Mouse (Mus musculus): ENCODE measurements around the gene Kpna1.
"Not testable (repeated sequence)": the region's sequence is repeated elsewhere in the genome, so short reads cannot be mapped to it uniquely, and the experiment has no call there.

Gene Kpna1

DNA sequence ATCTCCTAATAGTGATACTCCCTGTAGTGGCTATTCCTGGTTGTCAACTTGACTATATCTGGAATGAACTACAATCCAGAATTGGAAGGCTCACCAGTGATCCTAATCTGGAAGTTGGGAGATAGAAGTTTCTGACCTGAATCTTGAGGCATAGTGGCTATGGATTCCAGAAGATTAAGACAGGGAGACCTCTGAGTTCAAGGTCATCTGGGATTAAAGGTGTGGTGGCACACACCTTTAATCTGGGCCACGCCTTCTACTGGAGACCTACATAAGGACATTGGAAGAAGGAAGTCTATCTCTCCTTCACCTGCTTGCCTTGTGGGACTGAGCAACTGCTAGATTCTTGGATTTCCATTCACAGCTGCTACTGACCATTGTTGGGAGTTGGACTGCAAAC lies at the start of gene Kpna1:
Kpna1 (plus strand) TSS at position 301 of the 400 bp plus-strand sequence.
- not testable (repeated sequence) for DNase-seq (ENCODE audit: low spot score)

DNA sequence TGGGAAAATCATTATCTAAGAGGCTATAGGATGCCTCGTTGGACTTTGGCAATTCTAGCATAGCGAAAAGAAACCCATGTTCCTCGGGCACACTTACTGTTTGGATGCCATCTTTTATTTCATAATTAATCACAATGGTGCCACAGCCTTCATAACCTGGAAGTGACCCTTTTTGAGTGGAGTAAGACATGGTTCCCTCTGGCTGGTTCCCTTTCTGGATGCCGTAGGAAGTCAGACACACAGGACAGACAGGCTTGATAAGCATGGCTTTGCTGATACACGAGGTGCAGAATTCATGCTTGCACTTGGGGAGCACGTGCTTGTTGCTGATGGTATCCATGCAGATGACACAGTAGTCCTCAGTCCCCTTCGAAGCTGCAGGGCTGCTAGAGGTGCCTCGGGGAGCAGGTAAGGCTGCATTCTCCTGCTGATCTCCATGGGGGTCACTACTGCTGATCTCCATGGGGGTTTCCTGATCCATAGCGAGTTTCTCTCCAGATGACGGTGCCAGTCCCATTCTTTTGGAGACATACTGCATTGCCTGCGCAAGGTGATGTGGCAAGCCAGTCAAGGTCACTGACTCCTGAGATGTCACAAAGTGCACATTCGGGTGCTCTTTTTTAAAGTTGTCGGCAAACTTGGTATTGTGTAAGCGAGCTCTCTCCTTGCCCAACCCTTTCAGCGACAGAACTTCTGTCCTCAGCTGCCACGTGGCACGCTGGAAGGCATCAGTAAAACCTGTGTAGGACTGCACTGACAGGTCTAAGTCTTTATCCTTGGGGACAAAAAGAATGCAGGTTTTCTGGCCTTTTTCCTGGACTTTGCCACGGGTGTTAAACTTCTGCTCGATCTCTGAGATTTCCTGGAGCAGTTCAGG lies 46.1 kb upstream of the Kpna1 start:
- no peak for DNase-seq (ENCODE audit: low spot score)

DNA sequence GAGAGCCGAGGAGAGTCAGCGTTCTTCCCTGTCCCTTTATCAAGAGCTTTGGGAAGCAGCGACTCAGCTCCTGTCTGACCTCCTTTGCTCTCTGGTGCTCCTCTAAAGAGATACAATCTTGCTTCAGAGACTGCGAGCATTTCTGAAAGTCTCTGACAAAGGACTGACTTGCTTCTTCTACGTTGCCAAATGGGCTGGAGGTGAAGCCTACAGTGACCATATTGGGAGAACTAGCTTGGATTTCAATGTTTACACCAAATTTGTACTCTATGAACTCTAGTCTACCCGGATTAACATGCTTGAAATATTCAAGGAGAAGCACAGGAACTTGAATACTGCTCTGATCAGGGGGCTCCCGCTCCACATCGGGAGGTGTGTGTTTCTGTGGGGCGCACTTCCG lies 45.4 kb upstream of the Kpna1 start:
- no peak for DNase-seq (ENCODE audit: low spot score)

DNA sequence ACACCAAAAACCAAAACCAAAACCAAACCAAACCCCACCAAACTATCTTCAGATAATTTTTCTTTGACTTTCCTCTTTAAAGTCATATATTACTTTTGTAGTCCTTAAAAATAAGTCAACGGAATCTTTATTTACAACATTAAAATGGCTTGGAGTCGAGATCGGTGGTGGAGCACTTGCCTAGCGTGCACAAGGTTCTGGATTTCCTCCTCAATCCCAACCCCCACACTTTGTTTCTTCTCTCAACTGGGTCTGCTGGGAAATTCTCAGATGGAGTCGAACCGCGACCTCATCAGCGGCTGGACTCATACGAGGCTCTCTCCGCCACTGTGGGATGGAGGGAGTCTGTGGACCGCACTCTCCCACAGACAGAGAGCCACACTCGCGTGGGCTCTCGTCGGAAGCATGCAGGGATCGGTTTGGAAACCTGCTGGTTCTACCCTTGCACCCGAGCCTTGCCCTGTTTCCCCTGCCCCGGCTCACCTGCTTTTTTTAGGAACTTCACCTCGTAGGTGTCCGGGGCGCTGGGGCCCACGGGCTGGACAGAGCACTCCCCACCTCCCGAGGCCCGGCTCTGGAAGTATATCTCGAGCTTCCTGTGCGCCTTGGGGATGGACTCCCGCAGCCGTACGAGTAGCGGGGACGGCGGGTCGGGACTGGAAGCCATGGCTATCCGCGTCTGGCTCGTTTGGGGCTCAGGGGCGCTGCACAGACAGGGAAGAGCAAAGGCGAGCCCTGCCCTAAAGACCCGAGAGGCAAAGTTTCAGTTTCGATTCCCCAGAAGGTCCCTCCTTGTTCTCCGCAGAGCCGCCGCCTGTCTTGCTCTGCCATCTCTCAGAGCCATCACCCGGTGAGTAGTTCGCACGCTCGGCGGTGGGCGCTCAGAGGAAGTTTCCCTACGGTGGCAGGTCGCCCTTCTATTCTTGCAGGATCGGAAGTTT lies 40.1 kb upstream of the Kpna1 start, which contains the start of the genes Parp9 and Dtx3l:
Parp9 (plus strand) TSS at position 260 of the 941 bp plus-strand sequence.
Dtx3l (minus strand) TSS at position 941 of the 941 bp plus-strand sequence.
- DNase-seq (ENCODE audit: low spot score) = peak; percentile 61

DNA sequence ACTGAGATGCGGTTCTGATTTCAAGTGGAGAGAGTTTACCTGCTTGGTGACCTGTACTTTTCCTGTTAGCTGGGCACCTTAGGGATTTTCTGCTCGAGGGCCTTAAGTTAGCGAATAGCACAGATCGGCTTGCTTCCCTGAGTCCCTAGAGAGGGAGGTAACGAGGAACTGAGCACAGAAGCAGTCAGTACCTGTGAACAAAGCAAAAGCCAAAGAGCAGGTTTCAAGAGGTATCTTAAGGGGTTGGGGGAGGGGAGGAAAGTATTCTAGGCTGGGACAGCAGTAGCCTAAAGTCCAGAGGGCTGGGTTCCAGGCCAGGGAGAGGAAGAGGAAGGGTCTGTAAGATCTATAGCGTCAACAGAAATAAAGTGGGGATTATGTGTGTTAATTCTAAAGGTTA lies 39.3 kb upstream of the Kpna1 start:
- DNase-seq (ENCODE audit: low spot score) = peak; percentile 11

DNA sequence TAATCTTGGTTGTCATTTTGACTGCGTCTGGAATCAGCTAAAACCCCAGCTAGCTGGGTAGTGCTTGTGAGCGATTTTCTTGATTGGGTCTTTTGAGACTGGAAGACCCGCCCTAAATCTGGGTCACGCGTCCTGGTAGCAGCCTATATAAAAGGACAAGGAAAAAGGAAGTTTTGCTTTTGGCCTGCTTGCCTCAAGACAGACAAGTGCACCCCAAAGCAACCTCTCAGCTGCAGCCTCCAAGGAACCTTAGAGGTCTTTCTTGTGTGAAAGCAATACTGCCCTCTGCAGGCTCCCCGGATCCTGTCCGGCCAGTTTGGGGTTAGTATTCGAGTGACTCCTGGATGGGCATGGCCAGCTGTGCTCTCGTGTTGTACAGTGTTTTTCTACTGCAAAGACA lies 38.9 kb upstream of the Kpna1 start:
- peak; percentile 89 for DNase-seq (ENCODE audit: low spot score)

DNA sequence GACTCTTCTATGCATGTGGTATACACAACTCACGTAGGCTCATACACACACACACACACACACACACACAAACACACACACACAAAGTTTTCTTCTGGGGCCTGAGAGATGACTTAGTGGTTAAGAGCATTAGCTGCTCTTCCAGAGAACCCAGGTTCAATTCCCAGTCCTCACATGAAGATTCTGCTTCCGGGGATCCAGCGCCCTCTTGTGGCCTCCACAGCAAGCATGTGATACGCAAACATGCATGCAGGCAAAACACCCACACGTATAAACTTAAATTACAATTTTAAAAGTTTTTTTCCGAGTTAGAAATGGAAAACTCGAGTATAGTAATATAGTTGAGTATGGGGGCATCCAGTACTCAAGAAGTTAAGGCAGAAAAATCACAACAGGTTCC lies 37.2 kb upstream of the Kpna1 start:
- no peak for DNase-seq (ENCODE audit: low spot score)

DNA sequence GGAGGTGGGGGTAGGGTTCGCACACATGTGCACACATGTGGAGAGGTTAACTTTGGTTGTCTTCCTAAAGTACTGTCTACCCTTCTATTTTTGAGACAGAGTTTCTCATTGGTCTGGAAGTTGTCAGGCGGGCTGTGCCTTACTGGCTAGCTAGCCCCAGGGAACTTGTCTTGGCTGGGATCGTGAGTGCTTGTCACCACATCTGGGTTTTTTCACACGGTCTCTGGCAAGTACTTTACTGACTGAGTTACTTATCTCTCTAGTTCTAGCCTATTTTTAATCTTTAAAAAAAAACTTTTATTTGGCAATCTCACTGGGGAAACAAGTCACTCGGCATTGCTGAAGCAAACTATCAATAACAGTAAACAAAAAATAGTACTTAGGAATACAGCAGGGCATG lies 29.3 kb upstream of the Kpna1 start:
- DNase-seq (ENCODE audit: low spot score) = no peak

DNA sequence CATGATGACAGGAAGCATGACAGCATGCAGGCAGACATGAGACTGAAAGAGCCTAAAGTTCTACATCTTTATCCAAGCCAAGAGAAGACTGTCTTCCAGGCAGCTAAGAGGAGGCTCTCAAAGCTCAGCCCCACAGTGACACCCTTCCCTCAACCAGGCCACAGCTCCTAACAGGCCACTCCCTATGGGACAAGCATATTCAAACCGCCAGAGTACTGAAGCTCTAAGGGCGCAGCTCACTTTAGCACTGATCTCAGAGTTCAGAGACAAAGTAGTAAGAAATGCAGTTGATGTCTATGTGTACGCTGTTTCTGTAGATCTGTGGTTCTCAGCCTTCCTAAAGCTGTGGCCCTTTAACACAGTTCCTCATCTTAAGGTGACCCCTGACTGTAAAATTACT lies 27.3 kb upstream of the Kpna1 start:
- no peak for DNase-seq (ENCODE audit: low spot score)

DNA sequence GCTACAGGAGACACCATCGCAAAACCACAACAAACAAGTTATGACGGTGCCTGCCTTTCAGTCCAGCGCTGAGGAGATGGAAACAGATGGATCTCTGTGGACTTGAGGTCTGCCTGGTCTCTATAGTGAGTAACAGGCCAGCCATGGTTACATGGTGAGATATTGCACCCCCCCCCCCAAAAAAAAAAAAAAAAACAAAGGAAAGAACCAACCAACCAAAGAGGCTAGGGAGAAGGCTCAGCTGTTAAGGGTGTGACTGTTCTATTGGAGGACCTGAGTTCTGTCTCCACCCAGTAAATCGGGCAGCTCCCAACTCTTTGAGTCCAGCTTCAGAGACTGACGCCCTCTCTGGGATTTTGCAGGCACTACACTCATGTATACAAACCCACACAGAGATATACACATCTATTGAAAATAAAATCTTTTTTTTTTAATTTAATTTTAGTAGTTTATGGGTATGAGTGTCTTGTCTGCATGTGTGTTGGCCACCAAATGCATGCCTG lies 25.9 kb upstream of the Kpna1 start:
- DNase-seq (ENCODE audit: low spot score) = no peak

DNA sequence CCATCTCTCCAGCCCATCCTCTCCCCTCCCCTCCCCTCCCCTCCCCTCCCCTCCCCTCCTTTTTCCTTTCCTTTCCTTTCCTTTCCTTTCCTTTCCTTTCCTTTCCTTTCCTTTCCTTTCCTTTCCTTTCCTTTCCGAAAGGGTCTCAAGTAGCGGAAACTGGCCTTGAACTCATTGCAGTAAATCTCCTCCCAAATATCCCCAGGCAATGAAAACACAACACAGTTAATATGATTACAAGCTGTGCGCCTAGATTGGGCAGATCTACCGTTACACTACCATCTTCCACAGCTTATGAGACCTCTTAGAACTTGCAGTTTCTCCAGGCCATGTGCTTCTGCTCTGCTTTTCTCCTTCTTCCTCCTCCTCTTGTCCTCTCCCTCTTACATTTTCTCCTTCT lies 12.6 kb upstream of the Kpna1 start:
- DNase-seq (ENCODE audit: low spot score) = not testable (repeated sequence)

DNA sequence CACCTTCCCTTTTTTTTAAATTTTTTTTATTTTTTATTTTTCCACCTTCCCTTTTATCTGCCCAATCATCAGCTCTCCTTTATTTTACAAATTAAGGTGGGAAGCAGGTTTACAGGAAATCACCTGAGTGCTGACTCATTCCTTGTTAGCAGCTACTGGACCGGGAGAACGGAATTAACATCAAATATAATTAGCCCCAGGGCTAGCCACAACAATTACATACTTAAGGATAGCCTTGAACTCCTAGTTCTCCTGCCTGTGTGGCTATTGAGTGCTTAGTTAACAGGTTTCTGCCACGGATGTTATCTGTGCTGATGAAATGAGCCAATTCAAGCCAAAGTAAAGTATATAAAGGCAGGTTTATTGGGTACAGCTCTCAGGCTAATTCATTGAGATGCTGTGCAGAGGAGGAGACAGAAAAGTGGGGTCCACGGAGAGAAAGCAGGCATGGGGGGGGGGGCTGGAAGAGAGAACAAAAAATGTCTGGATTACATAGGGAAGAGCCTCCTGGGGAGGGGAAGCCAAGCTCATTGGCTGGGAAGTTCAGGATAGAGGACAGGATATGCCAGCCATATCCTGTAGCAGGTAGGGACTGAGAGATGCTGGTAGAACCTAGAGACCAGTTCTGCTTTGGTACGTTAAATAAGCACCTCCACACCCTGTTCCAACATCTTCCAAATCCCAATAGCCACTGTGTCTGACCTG lies 12.0 kb upstream of the Kpna1 start:
- no peak for DNase-seq (ENCODE audit: low spot score)

DNA sequence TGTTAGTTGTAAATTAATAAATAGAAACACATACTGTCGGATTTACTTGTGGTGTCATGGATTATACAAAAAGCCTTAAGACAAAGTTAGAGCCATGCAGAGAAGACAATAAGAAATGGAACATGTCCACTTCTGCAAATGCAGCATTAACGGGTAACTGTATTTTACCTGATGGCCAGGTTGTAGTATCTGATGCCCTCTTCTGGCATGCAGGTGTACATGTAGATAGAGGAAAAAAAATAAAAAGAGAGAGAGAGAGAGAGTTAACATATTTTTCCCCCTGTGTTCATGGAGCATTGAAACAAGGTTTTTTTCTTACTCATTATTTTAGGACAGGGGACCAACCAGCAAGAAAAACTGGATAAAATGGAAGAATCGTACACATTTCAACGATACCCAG lies 11.2 kb upstream of the Kpna1 start:
- DNase-seq (ENCODE audit: low spot score) = no peak

DNA sequence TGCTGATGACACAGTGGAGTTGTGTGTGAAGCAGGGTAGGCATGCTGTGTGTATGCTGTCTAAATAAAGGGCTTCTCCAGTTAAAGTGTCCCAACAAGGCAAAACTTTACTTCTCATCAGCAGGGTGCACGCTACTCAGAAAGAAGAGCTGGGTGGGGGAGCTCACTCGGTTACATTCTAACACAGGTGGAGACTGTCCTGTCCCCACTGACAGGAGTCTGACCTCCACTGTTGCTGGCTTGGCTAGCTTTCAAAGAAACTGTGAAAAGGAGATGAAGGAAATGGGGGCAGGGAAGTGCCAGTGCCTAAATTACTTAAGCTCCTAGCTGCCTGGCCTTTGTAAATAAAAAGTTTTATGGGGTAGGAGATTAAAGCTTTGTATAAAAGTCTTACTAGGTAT lies 10.4 kb upstream of the Kpna1 start:
- DNase-seq (ENCODE audit: low spot score) = no peak

DNA sequence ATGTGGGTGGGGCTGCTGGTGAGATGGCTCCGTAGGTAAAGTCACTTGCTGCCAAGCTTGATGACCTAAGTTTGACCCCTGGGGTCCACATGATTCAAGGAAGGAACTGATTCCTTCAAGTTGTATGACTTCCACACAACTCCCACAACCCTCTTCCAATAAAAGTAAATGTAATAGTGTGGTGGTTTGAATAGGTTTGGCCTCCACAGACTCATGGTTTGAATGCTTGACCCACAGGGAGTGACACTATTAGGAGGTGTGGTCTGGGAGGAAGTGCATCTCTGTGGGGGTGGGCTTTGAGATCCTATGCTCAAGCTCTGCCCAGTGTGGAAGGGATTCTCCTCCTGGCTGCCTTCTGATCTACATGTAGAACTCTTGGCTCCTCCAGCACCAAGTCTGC lies 4.5 kb upstream of the Kpna1 start:
- no peak for DNase-seq (ENCODE audit: low spot score)

DNA sequence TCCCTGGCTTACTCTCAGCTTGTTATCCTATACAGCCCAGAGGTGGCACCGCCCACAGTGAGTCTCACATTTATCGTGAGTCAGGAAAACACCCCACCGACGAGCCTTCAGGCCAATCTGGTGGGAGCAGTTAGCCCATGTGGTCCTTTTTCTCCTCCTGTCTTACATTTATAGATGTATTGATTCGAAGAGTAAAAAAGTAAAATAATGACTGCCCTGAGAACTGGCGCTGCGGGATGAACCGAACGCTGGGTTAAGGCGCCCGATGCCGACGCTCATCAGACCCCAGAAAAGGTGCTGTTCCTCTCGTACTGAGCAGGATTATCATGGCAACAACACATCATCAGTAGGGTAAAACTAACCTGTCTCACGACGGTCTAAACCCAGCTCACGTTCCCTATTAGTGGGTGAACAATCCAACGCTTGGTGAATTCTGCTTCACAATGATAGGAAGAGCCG lies 2.8 kb downstream of the Kpna1 start:
- peak; percentile 100 for DNase-seq (ENCODE audit: low spot score)

DNA sequence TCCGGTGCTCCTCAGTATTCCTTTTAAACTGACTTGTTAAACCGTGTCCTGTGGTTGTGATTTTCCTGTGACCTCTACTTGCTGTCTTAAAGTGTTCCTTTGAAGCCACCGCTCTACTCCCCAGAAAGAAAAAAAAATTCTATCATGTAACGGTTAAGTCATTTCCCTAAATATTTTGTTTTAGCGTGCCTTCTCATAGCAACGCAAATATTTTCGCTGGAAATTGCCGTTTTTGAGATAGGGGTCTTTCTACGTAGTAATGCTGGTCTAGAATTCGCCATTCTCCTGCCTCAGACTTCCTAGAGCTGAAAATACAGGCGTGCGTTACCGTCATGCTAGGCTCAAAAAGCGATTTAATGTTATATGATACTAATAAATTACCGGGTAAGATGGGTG lies 4.0 kb downstream of the Kpna1 start:
- DNase-seq (ENCODE audit: low spot score) = no peak

DNA sequence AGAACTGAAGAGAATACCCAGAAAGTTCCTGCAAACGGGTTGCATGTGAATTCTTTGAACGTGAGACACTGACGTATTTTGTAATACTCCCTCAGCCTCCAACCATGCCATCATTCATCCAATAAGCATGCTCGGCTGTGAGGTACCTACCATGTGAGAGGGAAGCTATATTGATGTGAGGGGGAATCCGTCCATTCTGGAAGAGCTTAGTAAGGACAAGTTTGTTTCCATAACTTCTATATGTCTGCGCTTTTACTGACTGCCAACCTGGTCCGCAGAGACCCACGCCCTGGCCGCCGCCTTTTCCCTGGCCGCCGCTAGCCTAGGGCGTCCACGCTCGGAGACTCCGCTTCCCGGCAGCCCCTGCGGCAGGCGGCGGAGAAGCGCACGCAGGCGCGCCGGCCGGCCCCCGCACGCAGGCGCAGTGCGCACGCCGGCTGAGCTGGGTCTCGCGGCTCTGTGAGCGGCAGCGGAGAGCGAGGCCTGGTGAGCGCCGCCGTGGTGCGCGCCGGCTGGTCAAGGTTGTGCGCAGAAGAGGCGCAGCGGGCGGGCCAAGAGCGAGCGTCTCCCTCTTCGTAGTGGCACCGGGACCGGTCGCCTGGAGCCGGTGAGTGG lies 4.5 kb downstream of the Kpna1 start:
- DNase-seq (ENCODE audit: low spot score) = peak; percentile 89

DNA sequence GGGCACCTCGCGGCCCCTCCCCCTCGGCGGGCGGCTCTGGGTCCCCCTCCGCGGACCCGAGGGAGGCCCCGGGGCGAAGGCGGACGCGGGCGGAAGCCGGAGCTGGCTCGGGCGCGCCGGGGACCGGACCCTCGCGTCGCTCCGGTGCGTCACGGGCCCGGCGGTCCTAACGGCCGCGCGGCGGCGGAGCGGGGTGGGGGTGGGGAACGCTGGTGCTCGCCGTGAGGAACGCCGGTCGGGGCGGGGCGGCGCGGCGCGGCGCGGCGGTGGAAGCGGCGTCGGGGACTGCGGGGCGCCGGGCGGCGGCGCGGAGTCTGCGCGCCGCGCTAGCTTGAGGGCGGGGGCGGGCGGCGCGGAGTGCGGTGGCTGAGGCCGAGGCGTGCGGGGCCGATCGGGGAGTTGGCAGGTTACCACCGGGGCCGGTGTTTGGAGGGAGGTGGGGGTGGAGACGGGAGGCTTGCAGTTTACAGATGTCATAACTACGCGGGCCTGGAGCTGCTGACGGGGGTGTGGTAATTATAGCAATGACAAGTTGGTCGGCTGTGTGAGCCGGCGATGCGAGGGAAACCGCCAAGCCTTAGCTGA lies 5.1 kb downstream of the Kpna1 start:
- DNase-seq (ENCODE audit: low spot score) = peak; percentile 64

DNA sequence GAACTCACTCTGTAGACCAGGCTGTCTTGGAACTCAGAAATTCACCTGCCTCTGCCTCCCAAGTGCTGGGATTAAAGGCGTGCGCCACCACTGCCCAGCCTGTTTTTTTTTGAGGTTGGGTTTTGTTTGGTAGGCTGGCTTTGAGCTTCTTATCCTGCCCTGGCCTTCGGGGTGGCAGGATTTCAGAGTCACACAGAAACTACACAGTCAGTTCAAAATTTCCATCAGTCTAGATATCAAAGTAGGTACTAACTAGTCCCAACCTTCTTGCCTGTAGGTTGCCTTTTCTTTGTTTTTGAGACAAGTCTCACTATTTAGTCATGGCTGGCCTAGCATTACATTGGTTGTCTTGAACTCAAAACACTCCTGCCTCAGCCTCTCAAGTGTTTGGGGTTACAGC lies 5.9 kb downstream of the Kpna1 start:
- no peak for DNase-seq (ENCODE audit: low spot score)

DNA sequence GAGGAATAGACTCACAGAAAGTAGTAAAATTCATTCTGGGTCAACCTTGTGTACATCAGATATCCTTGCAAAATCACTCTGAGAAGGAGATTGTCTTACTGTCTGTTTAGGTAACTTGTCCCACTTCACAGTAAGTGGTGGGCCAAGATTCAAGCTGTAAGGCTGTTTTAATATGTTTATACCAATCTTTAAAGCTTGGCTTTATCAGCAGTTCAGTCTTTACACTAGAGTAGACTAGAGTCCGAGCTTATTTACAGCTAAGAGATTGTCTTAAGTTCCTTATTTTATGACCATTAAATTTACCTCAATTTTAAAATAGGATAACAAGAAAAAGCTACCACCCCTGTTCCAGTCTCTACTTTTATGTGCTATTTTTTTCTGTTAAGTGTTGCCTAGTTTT lies 9.4 kb downstream of the Kpna1 start:
- DNase-seq (ENCODE audit: low spot score) = no peak

Data from urinary bladder, postnatal 14 days (tissue).